Mouse (Mus musculus): ENCODE measurements around the gene Casz1. TPM values are rescaled to one million over a fixed set of nuclear protein-coding genes. Genes with fewer than 3 reads are reported as not detected.

The Casz1 gene
- polyA plus RNA-seq, 2 experiments = 0.32 to 0.39 TPM

DNA sequence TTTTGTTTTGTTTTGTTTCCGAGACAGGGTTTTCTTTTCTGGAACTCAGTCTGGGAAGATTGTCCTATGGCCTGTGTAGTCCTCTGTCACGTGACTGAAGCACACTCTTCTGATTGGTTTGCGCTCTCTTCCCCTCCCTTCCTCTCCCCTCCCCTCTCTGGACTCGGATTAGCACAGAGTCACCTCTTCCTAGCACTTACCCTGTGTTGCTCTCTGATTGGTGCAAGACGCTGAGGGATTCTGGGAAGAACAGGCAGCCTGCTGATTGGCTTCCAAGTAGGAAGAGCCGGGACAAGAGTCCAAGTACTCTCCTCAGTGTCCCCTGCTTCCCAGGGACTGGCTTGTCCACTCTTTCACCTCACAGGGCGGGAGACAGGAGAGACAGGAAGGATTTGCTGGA is 26.1 kb downstream of the Casz1 start:
- Histone ChIP-seq H3K27me3 (ENCODE audit: control insufficient read depth, insufficient read depth, low read length) (no peaks in the 10 kb centered on the region), H3K4me3 (ENCODE audit: insufficient read depth in 1 of 2, low read depth in 2 of 2, low read length in 2 of 2) (no peak overlapping the region), H3K4me2 (ENCODE audit: low read depth) (no peak overlapping the region), H3K9ac (replicated peaks) (no peak overlapping the region), H3K36me3 (replicated peaks; ENCODE audit: control insufficient read depth, insufficient read depth, low read depth) (no peaks in the 10 kb centered on the region), H3K27ac (no peak overlapping the region), H3K4me1 (replicated peaks; ENCODE audit: control insufficient read depth in 2 of 2, insufficient read depth in 2 of 2, low read length in 1 of 2) (no peaks in the 10 kb centered on the region), H3K9me3 (ENCODE audit: control insufficient read depth, low read length) (no peaks in the 10 kb centered on the region)
- TF ChIP-seq EP300 (IDR thresholded peaks at IDR 0.05; ENCODE audit: low read depth) = no peak
- no peak for TF ChIP-seq CTCF (IDR thresholded peaks at IDR 0.05; ENCODE audit: low read depth)
- ATAC-seq (ENCODE audit: insufficient read depth) (no peak), DNase-seq (ENCODE audit: low read depth in 3 of 3, low spot score in 3 of 3) (no peak)
- 42% methylated on average over 7 of the region's 7 CpGs for WGBS (ENCODE audit: insufficient replicate concordance)

DNA sequence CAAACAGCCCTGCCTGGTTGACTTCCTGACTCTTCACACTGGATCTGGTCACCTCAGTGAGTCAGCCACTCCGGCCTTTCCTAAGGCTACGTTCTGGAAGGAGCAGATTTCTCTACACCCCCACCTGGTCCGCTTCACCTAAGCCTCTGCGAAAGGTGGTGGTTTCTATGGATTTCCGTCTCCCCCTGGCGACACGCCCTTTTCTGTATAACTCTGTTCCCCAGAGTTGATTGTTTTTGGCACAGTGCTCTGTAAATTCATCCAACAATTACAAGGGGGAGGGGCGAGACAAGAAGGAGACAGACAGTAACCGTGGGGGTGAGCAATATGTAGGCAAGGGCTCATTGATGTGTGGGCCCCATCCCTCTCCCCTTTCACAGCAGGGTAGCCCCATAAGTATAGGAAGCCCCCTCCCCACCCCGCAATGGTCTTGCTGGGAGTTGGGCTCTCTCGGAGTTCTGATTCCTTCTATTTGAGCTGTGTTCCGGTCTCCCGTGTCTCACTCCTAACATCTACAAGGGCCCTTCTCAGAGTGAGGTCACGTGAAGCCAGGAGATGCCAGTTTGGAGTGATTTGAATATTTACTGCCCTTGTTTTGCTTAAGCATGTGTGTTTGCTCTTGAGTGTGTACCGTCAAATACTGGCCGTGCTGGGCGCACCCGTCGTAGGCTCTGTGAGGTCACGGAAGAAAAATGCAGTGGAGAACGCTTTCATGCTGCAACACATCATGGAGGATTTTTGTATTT is 29.2 kb downstream of the Casz1 start:
- TF ChIP-seq CTCF (IDR thresholded peaks at IDR 0.05; ENCODE audit: low read depth) (no peak), EP300 (IDR thresholded peaks at IDR 0.05; ENCODE audit: low read depth) (no peak)
- Histone ChIP-seq H3K27me3 (ENCODE audit: control insufficient read depth, insufficient read depth, low read length) (no peaks in the 10 kb centered on the region), H3K4me1 (replicated peaks; ENCODE audit: control insufficient read depth in 2 of 2, insufficient read depth in 2 of 2, low read length in 1 of 2) (0 out of 4 replicates have a peak, but pooled peaks cover 0 to 2% of the 10 kb centered on the region in 2 experiments), H3K4me3 (ENCODE audit: insufficient read depth in 1 of 2, low read depth in 2 of 2, low read length in 2 of 2) (no peak overlapping the region), H3K9ac (replicated peaks) (no peak overlapping the region), H3K9me3 (ENCODE audit: control insufficient read depth, low read length) (no peaks in the 10 kb centered on the region), H3K36me3 (replicated peaks; ENCODE audit: control insufficient read depth, insufficient read depth, low read depth) (no peaks in the 10 kb centered on the region), H3K27ac (no peak overlapping the region), H3K4me2 (ENCODE audit: low read depth) (no peak overlapping the region)
- DNase-seq (ENCODE audit: low read depth in 3 of 3, low spot score in 3 of 3) (no peak), ATAC-seq (ENCODE audit: insufficient read depth) (no peak)
- 72% methylated on average over 21 of the region's 21 CpGs for WGBS (ENCODE audit: insufficient replicate concordance)

DNA sequence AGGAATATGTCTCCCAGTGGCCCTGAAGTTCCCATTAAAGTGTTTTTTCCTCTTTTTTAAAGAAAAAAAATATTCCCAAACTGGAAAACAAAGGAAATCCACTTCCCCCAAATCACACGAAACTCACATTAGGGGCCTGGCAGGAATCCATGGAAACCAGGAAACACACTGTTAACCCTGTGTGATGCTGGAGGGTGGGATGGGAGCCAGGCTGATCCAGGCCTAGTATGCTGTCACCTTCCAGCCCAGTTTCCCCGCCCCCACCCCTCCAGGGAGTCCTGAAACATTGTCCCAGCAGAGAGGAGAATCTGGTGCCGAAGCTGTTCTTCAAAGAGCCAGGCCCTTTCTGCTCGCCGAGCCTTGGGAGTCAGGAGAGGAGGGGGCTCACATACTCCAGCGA is 32.2 kb downstream of the Casz1 start:
- H3K27me3 ChIP-seq (ENCODE audit: control insufficient read depth, insufficient read depth, low read length) = no peaks in the 10 kb centered on the region
- H3K27ac ChIP-seq = no peak overlapping the region
- TF ChIP-seq EP300 (IDR thresholded peaks at IDR 0.05; ENCODE audit: low read depth) = no peak
- TF ChIP-seq CTCF (IDR thresholded peaks at IDR 0.05; ENCODE audit: low read depth) = no peak
- H3K9me3 ChIP-seq (ENCODE audit: control insufficient read depth, low read length) = no peaks in the 10 kb centered on the region
- no peak overlapping the region for H3K9ac ChIP-seq (replicated peaks)
- H3K4me3 ChIP-seq (ENCODE audit: insufficient read depth in 1 of 2, low read depth in 2 of 2, low read length in 2 of 2) = no peak overlapping the region
- 0 out of 4 replicates have a peak, but pooled peaks cover 0 to 2% of the 10 kb centered on the region in 2 experiments for H3K4me1 ChIP-seq (replicated peaks; ENCODE audit: control insufficient read depth in 2 of 2, insufficient read depth in 2 of 2, low read length in 1 of 2)
- ATAC-seq (ENCODE audit: insufficient read depth) (no peak), DNase-seq (ENCODE audit: low read depth in 3 of 3, low spot score in 3 of 3) (no peak)
- no peaks in the 10 kb centered on the region for H3K36me3 ChIP-seq (replicated peaks; ENCODE audit: control insufficient read depth, insufficient read depth, low read depth)
- no peak overlapping the region for H3K4me2 ChIP-seq (ENCODE audit: low read depth)
- WGBS (ENCODE audit: insufficient replicate concordance) = 45% methylated on average over 6 of the region's 6 CpGs

GRCm38 (mm10) chr4:148837046-148837445 is 32.8 kb downstream of the Casz1 start:
- no peak for DNase-seq (ENCODE audit: low read depth in 3 of 3, low spot score in 3 of 3)

GRCm38 (mm10) chr4:148837644-148838043 is 33.4 kb downstream of the Casz1 start:
- 0 out of 4 replicates have a peak, but pooled peaks cover 0 to 2% of the 10 kb centered on the region in 2 experiments for H3K4me1 ChIP-seq (replicated peaks; ENCODE audit: control insufficient read depth in 2 of 2, insufficient read depth in 2 of 2, low read length in 1 of 2)
- H3K4me2 ChIP-seq (ENCODE audit: low read depth) = no peak overlapping the region
- no peaks in the 10 kb centered on the region for H3K36me3 ChIP-seq (replicated peaks; ENCODE audit: control insufficient read depth, insufficient read depth, low read depth)
- TF ChIP-seq EP300 (IDR thresholded peaks at IDR 0.05; ENCODE audit: low read depth) (no peak), CTCF (IDR thresholded peaks at IDR 0.05; ENCODE audit: low read depth) (no peak)
- ATAC-seq (ENCODE audit: insufficient read depth) (no peak), DNase-seq (ENCODE audit: low read depth in 3 of 3, low spot score in 3 of 3) (no peak)
- H3K9me3 ChIP-seq (ENCODE audit: control insufficient read depth, low read length) = no peaks in the 10 kb centered on the region
- H3K4me3 ChIP-seq (ENCODE audit: insufficient read depth in 1 of 2, low read depth in 2 of 2, low read length in 2 of 2) = no peak overlapping the region
- no peak overlapping the region for H3K27ac ChIP-seq
- H3K9ac ChIP-seq (replicated peaks) = no peak overlapping the region
- 62% methylated on average over 6 of the region's 6 CpGs for WGBS (ENCODE audit: insufficient replicate concordance)
- no peaks in the 10 kb centered on the region for H3K27me3 ChIP-seq (ENCODE audit: control insufficient read depth, insufficient read depth, low read length)

More at GRCm38 (mm10) chr4:148837046-148837445, 32.8 kb downstream of the Casz1 start:
- Histone ChIP-seq H3K27ac (no peak overlapping the region), H3K4me1 (replicated peaks; ENCODE audit: control insufficient read depth in 2 of 2, insufficient read depth in 2 of 2, low read length in 1 of 2) (0 out of 4 replicates have a peak, but pooled peaks cover 0 to 2% of the 10 kb centered on the region in 2 experiments), H3K36me3 (replicated peaks; ENCODE audit: control insufficient read depth, insufficient read depth, low read depth) (no peaks in the 10 kb centered on the region), H3K4me2 (ENCODE audit: low read depth) (no peak overlapping the region), H3K9me3 (ENCODE audit: control insufficient read depth, low read length) (no peaks in the 10 kb centered on the region), H3K9ac (replicated peaks) (no peak overlapping the region), H3K27me3 (ENCODE audit: control insufficient read depth, insufficient read depth, low read length) (no peaks in the 10 kb centered on the region), H3K4me3 (ENCODE audit: insufficient read depth in 1 of 2, low read depth in 2 of 2, low read length in 2 of 2) (no peak overlapping the region)
- 45% methylated on average over 9 of the region's 9 CpGs for WGBS (ENCODE audit: insufficient replicate concordance)
- no peak for TF ChIP-seq EP300 (IDR thresholded peaks at IDR 0.05; ENCODE audit: low read depth)
- no peak for TF ChIP-seq CTCF (IDR thresholded peaks at IDR 0.05; ENCODE audit: low read depth)
- no peak for ATAC-seq (ENCODE audit: insufficient read depth)

Measured in liver, embryonic 14.5 days (tissue).